Mouse (Mus musculus) heart, adult 2 months (tissue): Measurements from ENCODE around the gene Gm4131.

Experiments
- CTCF ChIP-seq: fragments of 200-600 bp; IDR thresholded peaks from 2 replicates; pipeline ENCODE4 v1.8.1; 2022; ENCODE audit warnings: antibody characterized with exemption, mild to moderate bottlenecking, moderate library complexity
- EP300 ChIP-seq: fragments of 200-500 bp; IDR thresholded peaks from 2 replicates; pipeline ENCODE4 v1.6.1; 2011; ENCODE audit warnings: low read depth, low read length, control low read depth; ENCODE audit not compliant: insufficient read depth
- POLR2A ChIP-seq: fragments of 200-500 bp; IDR thresholded peaks from 2 replicates; pipeline ENCODE4 v1.6.1; 2011; ENCODE audit warnings: mild to moderate bottlenecking, low read depth, low read length, control low read depth; ENCODE audit not compliant: insufficient read depth

DNA sequence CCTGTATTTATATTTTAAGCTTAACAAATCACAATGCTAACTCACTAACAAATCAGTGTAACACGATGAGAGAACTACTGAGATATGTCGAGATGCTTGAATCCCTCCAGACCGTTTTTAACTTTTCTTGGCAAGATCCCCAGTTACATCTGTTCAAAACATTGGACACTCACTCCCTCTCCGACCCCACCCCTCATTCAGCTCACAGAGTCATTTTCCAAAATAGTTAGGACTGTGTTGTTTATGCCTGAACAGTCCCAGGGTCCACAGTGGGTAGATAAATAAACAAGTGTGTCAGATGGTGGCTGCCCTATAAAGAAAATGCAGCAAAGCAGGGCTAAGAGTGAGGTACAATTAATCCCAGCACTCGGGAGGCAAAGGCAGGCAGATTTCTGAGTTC lies 29.7 kb downstream of the Gm4131 start:
- TF ChIP-seq POLR2A (no peak), CTCF (no peak), EP300 (no peak)
